Mouse (Mus musculus): ENCODE measurements around the gene Shh.

Gene Shh

DNA sequence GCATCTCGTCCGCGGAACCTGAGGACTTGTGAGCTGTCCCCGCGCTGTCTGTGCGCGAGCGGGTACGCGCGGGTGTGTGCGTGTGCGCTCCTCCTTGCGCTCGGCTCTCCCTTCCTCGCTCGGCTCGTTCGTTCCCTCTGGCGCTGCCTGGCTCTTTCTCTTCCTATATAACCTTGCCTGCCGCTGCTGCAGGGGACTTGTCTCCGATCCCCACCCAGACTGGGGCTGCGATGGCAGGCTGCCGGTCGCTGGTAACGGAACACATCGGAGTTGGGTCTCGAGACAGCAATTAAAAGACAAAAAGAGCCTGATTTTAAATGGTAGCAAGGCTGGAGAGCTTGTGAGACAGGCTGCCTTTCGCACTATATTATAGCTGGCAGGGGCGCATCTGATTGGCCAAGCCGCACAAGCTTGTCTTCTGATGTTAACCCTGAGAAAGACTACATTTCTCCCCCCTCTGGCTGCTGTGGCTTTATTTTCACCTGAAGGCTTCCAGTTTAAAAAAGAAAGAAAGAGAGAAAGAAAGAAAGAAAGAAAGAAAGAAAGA lies at the start of gene Shh:
Gene Shh (minus strand): TSS at position 497 of the 547 bp plus-strand sequence.
- DNase-seq (ENCODE audit: low spot score in 2 of 2): no peak

- no peak for DNase-seq (ENCODE audit: low spot score in 2 of 2)
These were observed 33.9 kb upstream of the Shh start for GRCm38 (mm10) chr5:28500792-28501439.

DNA sequence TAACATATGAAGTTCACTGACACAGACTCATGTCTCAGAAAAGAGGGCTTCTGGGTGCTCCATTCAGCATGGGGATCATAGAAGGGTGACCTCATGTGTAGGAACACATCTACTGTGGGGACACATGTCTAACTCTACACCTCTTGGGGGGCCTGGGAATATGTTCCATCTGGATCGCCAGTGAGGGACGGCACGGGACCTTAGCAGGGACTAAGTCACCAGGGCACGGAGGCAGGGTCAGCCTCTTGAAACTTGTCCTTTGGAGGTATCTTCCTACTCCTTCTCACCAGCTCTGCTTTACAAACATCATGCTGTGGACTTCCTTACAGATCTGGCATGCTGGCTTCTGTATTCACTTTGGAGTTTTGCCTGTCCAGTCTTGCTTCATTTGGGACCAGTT lies 31.8 kb upstream of the Shh start:
- no peak for DNase-seq (ENCODE audit: low spot score in 2 of 2)

DNA sequence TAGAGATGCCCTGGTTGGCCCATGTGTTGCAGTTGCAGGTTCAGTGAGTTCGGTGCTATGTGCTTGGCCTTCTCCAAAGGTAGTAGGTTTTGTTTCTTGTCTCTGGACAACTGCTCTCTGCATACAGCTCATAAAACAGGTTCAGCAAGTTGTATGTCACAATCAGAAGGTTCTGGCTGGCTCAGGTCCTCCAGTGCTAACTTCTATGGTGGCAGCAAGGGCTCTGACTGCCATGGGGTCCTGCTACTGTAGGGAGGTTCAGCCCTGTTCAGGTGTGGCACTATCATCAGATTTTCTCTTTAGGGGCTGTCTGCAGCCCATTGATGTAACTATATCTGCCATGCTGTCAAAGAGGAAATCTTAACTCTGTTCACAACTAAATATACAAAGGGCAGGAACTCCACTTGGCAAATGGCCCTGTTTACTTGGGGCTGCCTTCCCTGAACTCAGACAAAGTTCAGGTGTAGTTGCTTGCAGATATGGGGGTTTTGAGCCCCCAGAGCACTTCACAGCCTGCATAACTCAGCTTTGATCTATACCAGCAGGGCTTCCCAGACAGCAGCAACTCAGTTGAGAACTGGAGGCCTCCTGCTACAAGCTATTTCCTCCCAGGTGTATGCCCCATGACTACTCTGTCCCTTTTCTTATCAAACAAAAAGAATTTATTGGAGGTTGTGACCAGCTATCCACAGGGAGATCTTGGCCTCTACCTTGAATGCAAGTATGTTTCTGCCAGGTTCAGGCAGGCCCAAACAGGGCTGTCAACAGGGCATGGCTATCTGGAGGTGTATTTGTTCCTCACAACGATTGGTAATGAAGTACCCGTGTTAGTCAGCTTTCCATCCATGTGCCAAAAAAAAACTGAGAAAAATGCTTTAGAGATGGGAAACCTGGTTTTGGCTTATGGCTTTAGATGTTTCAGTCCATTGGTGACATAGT lies 28.9 kb upstream of the Shh start:
- DNase-seq (ENCODE audit: low spot score in 2 of 2): no peak

- DNase-seq (ENCODE audit: low spot score in 2 of 2): no peak
These were observed 26.5 kb upstream of the Shh start for GRCm38 (mm10) chr5:28493550-28493949.

DNA sequence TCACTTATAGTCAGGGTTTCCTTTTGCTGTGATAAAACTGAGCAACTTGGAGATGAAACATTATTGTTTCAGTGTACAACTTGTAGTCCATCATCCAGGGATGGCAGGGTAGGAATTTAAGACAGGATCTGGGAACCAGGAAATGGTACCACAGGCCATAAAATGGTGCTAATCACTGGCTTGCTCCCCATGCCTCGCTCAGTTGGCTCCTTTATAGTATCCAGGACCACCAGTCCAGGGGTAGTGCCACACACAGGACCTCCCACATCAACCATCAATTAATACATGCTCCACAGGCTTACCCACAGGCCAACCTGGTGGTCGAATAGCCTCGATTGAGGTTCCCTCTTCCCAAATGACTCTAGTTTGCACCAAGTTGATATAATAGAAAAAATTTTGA lies 15.9 kb upstream of the Shh start:
- DNase-seq (ENCODE audit: low spot score in 2 of 2): no peak

GRCm38 (mm10) chr5:28481730-28482129 lies 14.7 kb upstream of the Shh start:
- no peak for DNase-seq (ENCODE audit: low spot score in 2 of 2)

DNA sequence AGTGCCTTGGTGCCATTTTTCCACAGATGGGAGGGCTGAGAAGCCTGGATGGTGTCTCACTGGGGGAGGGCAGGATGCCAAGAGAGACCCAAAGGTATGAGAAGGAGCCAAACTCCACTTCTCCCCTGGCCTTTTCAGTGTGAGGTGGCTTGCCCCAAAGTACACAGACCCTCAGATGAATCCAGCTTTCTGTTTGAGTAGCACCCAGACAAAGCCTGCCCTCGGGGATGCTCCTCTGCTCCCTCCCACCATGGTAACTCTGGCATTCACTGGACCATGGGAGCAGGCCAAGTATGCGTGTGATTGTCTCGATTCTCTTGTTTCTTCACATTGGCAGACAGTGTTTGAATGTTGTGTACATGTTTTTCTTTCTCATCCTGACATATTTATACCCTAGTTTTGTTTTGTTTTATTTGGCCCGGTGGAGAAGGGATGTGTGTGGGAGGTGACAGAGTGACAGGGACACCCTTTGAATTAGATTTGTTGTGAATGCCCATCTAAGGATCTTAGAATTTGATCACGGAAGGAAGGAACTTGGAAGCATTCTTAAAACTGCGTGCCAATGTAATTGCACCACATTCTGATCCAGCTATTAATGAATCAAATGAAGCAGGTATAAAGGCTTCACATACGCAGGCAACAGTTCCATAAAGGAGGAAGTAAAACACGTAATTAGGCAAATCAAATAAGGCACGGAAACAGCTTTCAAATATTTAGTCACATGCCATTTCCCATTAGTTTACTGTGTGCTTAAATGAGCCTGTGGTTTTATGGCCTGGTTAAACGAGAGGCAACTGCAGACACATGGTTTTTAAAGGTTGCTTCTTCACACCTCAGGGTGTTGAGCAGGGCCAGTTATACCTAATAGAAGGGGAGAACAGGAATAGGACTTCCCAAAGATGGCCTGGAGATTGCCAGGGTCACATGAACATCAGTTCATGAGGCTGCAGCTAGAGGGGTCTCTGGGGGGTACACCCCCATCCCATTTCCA lies 9.6 kb upstream of the Shh start:
- DNase-seq (ENCODE audit: low spot score in 2 of 2): no peak

- no peak for DNase-seq (ENCODE audit: low spot score in 2 of 2)
These were observed 6.5 kb upstream of the Shh start for GRCm38 (mm10) chr5:28473556-28473955.

DNA sequence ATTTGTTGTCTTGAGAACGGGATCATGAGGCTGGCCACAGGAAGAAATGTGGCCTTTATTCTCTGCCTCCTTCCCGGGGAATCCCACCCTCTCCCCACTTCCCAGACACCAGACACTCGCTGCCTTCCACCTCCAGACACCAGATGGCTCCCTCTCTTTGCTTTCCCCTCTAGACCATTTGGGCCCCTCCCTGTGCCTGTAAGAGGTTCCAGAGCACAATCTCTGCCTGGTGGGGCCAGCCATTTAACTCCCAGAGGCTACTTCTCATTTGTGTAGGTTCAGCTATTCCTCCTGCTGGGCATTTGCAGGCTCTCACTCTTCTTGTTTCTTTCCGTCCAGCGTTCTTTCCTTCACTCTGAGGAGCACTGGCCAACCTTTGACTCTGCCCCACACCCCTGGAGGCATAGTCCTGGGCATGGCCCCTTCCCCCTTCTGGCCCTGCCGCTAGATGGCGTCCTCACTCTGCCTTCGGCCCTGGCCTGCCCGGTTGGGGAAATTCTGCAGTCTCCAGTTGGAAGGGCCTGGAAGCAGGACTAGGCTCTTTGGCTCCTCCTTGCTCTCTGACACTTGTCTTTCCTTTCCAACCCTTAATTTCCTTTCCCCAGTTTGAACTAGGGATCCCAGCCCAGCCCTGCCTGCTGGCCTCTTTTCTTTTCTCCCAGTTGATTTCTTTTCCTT lies 2.6 kb upstream of the Shh start:
- no peak for DNase-seq (ENCODE audit: low spot score in 2 of 2)

- no peak for DNase-seq (ENCODE audit: low spot score in 2 of 2)
These were observed 705 bp downstream of the Shh start for GRCm38 (mm10) chr5:28466351-28466750.

DNA sequence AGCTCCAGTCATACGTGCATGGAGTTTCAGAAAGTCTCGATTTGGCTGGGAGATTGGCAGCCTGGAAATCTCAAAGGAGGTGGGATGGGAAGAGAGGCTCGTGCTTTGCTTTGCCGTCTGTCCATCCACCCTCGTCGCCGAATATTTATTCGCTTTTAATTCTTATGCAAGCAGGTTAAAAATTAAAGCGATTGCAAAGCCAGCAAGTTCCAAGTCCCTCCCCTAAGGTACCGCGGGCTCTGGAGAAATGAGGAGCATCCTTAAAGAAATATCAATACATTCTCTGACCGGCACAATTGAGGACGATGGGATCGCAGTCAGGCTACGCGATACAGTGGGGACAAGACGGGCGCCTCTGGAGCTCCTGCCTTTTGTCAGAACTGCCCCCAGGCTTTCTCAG lies 1.5 kb downstream of the Shh start:
- DNase-seq (ENCODE audit: low spot score in 2 of 2): no peak

- no peak for DNase-seq (ENCODE audit: low spot score in 2 of 2)
These were observed 2.0 kb downstream of the Shh start for GRCm38 (mm10) chr5:28465099-28465406.

GRCm38 (mm10) chr5:28464361-28465098 lies 2.5 kb downstream of the Shh start:
- DNase-seq (ENCODE audit: low spot score in 2 of 2): no peak

- no peak for DNase-seq (ENCODE audit: low spot score in 2 of 2)
These were observed 3.4 kb downstream of the Shh start for GRCm38 (mm10) chr5:28463656-28464055.

DNA sequence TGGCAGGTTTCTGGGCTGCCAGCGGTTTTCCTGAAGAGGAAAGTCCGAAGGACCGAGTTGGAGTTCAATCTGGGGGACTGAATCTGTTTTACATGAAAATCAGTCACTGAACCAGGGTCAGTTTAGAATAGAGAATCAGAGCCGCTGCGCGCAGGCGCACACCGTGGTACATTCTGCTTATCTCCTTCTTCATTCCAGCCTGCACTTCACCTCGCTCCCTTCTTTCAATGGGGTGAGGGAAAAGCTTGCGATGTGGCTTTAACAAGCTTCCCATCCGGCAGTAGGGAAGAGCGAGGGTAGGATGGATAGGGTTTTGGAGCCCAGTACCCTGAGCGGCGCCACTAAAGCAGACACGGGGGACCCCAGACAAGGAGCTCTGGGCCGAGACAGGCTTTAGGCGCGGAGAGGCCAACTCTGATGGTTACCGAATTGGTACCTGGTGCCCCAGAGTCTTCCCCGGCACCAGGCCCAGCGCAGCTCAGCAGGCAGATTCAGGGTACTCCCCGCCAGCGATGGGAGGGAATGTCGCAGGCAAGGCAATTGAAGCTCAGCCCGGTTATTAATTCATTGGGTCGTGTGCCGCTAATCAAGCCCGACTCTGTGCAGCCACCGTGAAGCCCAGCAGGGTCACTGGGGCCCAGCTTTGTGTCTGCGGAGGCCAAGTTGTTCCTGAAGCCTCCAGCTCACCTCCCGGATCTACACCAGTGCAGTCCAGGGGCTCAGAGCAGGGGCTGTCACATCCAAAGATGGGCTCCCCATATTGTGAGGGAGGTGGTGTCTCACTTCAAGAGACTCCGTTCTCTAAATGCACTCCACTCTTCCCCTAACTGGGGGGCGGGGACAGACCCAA lies 4.1 kb downstream of the Shh start:
- DNase-seq (ENCODE audit: low spot score in 2 of 2): no peak

GRCm38 (mm10) chr5:28461376-28461775 lies 5.7 kb downstream of the Shh start:
- DNase-seq (ENCODE audit: low spot score in 2 of 2): no peak

DNA sequence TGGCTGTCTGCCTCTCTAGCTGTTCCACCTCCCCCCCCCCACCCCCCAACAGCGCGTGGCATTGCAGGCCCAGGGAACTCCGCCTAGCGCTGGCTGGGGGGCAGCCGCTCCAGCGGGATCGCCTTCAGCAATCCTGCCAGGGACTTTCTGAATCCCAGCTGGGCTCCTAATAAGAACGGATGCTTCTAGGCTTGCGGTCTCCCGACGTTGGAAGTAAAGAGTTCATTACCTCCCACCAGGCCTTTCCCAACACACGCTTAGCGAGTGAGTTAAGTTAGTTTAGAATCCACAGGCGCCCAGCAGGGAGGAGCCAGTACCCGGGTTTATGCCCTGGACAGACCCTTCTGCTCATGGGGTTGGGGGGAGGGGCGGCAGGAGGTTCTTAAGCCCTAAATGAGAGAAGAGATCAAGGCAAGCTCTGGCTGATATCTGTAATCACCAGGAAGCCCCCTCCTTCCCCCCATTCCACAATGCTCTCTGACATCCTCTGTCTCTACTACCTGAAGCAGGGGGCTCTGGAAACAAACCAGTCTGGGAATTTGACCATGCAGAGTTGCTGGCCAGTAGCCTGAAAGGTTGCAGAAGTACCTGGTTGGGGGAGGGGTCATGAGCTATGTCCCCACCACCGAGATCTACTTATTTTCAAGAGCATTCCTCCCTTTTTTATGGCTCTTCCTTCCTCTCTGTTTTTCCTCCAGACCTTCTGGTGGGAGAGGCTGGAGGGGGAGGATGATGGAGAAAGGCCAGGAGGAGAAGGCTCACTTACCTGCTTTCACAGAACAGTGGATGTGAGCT lies 6.3 kb downstream of the Shh start:
- DNase-seq (ENCODE audit: low spot score in 2 of 2): no peak
